Mouse (Mus musculus) ES-Bruce4 (cell line): ENCODE results near the gene Gstp3. TPM values are rescaled to one million over a fixed set of nuclear protein-coding genes. Genes with fewer than 3 reads are reported as not detected.

ENCODE experiments used
- H3K27ac ChIP-seq: 2 replicates; pipeline ENCODE4 v1.5.1; 2012; ENCODE audit warnings: low read length, inconsistent platforms; ENCODE audit not compliant: insufficient read depth
- H3K27me3 ChIP-seq: 2 replicates; pipeline ENCODE4 v1.6.1; 2012; ENCODE audit warnings: mild to moderate bottlenecking, low read length, inconsistent platforms; ENCODE audit not compliant: control insufficient read depth, poor library complexity, insufficient read depth, severe bottlenecking
- H3K36me3 ChIP-seq: 2 replicates; pipeline ENCODE4 v1.6.1; 2012; ENCODE audit warnings: inconsistent platforms, mild to moderate bottlenecking, low read length, moderate library complexity; ENCODE audit not compliant: control insufficient read depth, poor library complexity, insufficient read depth, severe bottlenecking
- H3K4me1 ChIP-seq: one replicate; pipeline ENCODE4 v1.8.1; 2011; ENCODE audit warnings: low read length; ENCODE audit not compliant: control insufficient read depth, insufficient read depth
- H3K4me3 ChIP-seq: 2 replicates; pipeline ENCODE4 v1.5.1; 2011; ENCODE audit warnings: low read depth, mild to moderate bottlenecking, low read length
- H3K9ac ChIP-seq: 2 replicates; pipeline ENCODE4 v1.6.1; 2012; ENCODE audit warnings: low read depth, mild to moderate bottlenecking, inconsistent platforms; ENCODE audit not compliant: poor library complexity, severe bottlenecking
- H3K9me3 ChIP-seq: replicated peaks from 2 replicates; pipeline ENCODE4 v1.6.1; 2012; ENCODE audit warnings: mild to moderate bottlenecking, low read length, inconsistent platforms; ENCODE audit not compliant: control insufficient read depth, poor library complexity, insufficient read depth, severe bottlenecking
- CTCF ChIP-seq: IDR thresholded peaks from one replicate; pipeline ENCODE4 v1.8.1; 2011; ENCODE audit warnings: low read depth, low read length
- EP300 ChIP-seq: IDR thresholded peaks from 2 replicates; pipeline ENCODE4 v1.6.1; 2011; ENCODE audit warnings: low read depth, low read length; ENCODE audit not compliant: insufficient read depth
- POLR2A ChIP-seq: IDR thresholded peaks from one replicate; pipeline ENCODE4 v1.8.1; 2011; ENCODE audit warnings: low read length; ENCODE audit not compliant: insufficient read depth
- polyA plus RNA-seq: library from polyadenylated mRNA; stranded (reverse); fragments of >200 nt; gene quantifications from 2 replicates; pipeline ENCODE4 v1.2.4, GENCODE M21; 2011; ENCODE audit warnings: low read depth; ENCODE audit not compliant: missing spikeins, insufficient read depth, insufficient read length

Gstp3 gene
- polyA plus RNA-seq, 1 experiment: 0.91 TPM

DNA sequence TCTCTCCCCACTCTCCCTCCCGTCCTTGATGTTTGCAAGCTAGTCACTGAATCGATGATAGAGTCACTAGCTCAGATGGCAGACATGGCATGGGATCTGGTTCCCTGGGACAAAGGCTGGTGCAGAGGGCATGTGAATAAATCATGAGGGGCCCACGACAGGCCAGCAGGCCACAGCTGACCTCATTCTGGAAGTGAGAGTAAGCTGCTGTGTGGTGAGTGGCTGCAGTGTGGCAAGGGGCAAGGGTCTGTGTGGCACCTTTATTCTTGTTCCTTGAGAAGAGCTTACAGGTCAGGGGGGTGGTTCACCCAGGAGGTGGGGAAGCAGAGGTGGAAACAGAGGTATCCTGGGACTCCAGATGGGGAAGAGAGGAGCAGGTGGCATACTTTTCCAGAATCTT, 22.0 kb upstream of the Gstp3 start, which contains the start of gene Cabp2:
Cabp2 (plus strand) TSS at position 185 of the 400 bp plus-strand sequence.
- no peak within 1 kb of the TSS for H3K9ac ChIP-seq
- no peaks in the 10 kb centered on the region for H3K4me1 ChIP-seq
- TF ChIP-seq POLR2A: no peak
- H3K27me3 ChIP-seq: no peaks in the 10 kb centered on the region
- H3K9me3 ChIP-seq: no peaks in the 10 kb centered on the region
- H3K27ac ChIP-seq: no peak within 1 kb of the TSS
- no peak within 1 kb of the TSS for H3K4me3 ChIP-seq
- no peaks in the 10 kb centered on the region for H3K36me3 ChIP-seq

DNA sequence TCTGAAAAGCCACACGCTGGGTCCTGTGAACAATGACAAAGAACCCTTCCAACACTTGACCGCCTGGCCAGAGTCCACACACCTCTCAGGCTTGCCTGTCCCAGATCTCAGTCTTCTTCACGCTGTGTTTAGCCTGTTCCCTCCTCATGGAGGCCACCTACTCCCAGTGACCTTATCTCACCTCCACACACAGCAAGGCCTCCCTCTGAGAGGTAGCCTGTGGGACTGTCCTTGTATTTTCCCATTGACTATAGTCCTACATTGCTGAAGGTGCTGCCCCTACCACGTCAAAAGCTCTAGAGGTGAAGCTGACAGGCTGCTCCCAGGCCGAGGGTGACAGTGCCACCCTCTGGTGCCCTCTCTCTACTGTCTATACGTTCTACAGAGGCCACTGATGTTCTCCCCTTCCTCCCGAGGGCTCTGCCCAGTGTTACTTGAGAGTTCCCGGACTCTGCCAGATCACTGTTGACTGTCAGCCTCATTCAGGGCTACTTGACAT, 21.2 kb upstream of the Gstp3 start:
- H3K9me3 ChIP-seq: no peaks in the 10 kb centered on the region
- no peaks in the 10 kb centered on the region for H3K27me3 ChIP-seq
- H3K4me1 ChIP-seq: no peaks in the 10 kb centered on the region
- no peak overlapping the region for H3K4me3 ChIP-seq
- H3K36me3 ChIP-seq: no peaks in the 10 kb centered on the region
- TF ChIP-seq EP300 (no peak), CTCF (no peak), POLR2A (no peak)
- no peak overlapping the region for H3K27ac ChIP-seq
- H3K9ac ChIP-seq: no peak overlapping the region

DNA sequence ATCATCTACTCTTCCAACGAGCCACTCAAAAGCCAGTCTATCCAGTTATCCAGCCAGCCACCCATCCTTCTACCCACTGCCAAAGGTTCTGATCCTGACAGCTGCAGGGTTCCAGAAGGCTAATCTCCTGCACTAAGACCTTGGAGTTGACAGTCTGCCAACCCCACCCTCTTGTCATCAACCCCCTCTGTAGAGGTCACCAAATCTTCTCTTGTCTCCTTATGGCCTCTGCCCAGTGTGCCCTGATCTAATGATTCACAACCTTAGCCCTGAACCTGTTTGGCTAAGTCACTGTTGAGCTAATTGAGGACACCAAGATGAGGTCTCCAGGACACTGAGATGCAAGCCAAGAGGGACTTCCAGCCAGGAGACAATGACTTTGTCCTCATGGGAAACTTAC, 20.2 kb upstream of the Gstp3 start:
- no peak overlapping the region for H3K4me3 ChIP-seq
- H3K9ac ChIP-seq: no peak overlapping the region
- no peaks in the 10 kb centered on the region for H3K27me3 ChIP-seq
- H3K9me3 ChIP-seq: no peaks in the 10 kb centered on the region
- no peaks in the 10 kb centered on the region for H3K4me1 ChIP-seq
- TF ChIP-seq EP300 (no peak), POLR2A (no peak), CTCF (no peak)
- H3K27ac ChIP-seq: no peak overlapping the region
- H3K36me3 ChIP-seq: no peaks in the 10 kb centered on the region

DNA sequence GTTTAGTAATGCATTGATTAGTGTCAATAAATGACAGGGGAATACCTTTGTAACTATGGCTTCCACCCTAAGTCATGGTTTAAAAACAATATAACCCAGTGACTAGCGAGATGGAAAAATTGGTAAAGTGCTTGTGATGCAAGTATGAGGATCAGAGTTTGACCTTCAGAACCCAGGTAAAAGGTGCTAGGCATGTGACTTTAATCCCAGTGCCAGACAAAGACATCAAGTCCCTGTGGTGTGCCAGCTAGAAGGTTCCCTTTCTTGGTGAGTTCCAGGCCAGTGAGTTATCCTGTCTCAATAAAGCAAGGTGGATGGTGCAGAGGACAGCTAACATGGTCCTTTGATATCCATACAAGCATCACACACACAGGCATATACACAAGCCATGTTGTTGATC, 16.2 kb upstream of the Gstp3 start:
- no peaks in the 10 kb centered on the region for H3K27me3 ChIP-seq
- TF ChIP-seq CTCF (no peak), POLR2A (no peak), EP300 (no peak)

DNA sequence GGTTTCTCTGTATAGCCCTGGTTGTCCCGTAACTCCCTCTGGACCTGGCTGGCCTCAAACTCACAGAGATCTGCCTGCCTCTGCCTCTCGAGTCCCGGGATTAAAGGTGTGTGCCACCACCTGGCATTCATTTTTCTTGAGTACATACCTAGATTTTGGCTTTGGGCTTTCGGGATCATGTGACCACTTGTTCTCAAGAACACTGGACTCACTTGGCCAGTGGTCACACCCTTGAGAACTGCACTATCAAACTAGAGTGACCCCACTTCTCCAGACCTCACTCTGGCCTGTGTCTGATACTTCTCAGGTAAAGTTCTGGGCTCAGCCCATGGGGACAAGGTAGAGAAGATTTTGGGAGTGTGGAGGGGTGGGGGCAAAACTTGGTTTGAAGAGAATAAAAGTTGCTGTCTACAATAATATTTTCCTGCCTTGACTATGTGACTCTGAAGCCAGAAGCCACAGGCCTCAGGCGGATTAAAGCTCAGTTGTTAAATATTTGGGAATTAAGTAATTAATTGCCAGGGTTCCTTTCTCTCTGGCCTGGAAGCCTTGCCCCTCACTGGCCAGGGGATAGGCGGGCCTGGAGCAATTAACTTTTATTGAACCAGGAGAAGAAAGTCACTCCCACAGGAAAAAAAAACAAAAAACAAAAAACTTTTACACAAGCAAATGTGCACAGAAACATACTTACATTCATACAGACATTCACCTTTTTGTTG, 13.5 kb upstream of the Gstp3 start:
- no peak for TF ChIP-seq POLR2A
- no peak for TF ChIP-seq EP300
- no peak for TF ChIP-seq CTCF
- Histone ChIP-seq H3K27ac (no peak overlapping the region), H3K9ac (no peak overlapping the region), H3K9me3 (no peaks in the 10 kb centered on the region), H3K27me3 (no peaks in the 10 kb centered on the region), H3K36me3 (no peaks in the 10 kb centered on the region), H3K4me3 (no peak overlapping the region), H3K4me1 (no peaks in the 10 kb centered on the region)

More for the DNA sequence above, 16.2 kb upstream of the Gstp3 start:
- no peak overlapping the region for H3K4me3 ChIP-seq
- no peaks in the 10 kb centered on the region for H3K36me3 ChIP-seq
- H3K4me1 ChIP-seq: no peaks in the 10 kb centered on the region
- H3K27ac ChIP-seq: no peak overlapping the region
- H3K9ac ChIP-seq: no peak overlapping the region
- no peaks in the 10 kb centered on the region for H3K9me3 ChIP-seq

DNA sequence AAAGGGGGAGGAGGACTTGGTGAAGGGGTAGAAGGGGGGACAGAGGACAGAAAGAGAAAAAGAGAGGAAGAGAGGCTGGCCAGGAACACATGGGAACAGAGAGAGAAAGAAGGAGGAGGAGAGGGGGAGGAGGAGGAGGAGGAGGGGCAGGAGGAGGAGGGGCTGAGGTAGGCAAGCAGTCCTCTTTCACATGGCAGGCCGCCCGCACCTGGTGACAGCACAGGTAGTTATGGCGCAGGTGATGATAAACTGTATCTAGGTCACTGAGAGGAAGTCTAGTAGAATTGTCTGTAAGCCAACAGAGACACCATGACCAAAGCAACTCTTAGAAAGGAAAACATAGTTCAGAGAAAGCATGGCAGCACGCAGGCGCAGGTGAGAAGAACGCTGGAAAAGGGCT, 12.0 kb upstream of the Gstp3 start:
- Histone ChIP-seq H3K36me3 (no peaks in the 10 kb centered on the region), H3K4me3 (no peak overlapping the region), H3K27ac (no peak overlapping the region), H3K27me3 (no peaks in the 10 kb centered on the region), H3K4me1 (no peaks in the 10 kb centered on the region), H3K9me3 (0 out of 2 replicates have a peak, but pooled peaks cover under 1% of the 10 kb centered on the region), H3K9ac (no peak overlapping the region)
- no peak for TF ChIP-seq CTCF
- TF ChIP-seq POLR2A: no peak
- no peak for TF ChIP-seq EP300
